Comparison of ENCODE assay signal across 10 mouse cellular contexts in the genomic region with DNA sequence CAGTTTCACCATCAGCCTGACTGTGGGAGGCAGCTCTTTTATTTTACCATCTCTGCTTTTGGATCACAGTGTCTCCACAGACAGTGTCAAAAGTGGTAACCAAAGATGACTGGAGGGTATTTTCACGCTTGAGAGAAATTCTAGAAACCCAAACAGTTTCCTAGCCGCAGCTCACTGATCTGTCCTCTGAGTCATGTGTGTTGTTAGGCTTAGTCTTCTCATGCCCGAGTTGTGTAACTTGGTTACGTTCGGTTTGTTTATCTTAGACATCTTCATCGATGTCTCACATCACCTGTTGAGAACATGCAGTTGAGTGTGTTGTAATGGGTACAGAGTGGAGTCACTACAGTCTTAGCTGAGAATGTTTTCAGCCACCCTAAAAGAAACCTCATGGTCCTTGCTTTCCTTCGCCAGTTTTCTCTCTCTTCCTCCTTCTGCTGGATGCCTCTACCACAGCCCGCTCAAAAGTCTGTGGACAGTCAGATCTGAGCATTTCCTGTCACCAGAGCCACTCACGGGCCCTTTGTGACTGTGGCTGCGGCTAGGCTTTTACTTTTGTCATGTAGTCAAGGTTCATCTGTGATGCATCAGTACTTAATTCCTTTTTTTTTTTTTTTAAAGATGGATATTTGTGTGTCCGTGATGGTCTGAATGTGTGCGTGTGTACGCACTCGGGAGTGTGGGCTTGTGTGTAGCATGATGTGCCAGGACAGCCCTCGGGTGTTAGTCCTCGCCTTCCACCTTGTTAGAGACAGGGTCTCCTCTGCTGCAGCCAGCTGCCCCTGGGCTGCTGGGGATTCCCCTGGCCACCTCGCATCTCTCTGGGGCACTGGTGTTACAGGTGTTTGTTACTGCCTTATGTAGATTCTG. TPM values are rescaled to one million over a fixed set of nuclear protein-coding genes. Genes with fewer than 3 reads are reported as not detected.
A peak's percentile ranks its signal among the peaks of the same experiment; 100 is the strongest.
DNase-seq lines count a peak whose midpoint lies in the region; ATAC-seq and TF ChIP-seq lines count a peak whose summit lies in the region.
"Had no signal": no experiment of that assay in that cellular context is flagged by ENCODE, and none has a peak within 500 bp of the region (broad histone marks: within the 10 kb centered on the region; RNA-seq: fewer than 3 reads in every experiment).

No protein-coding gene starts in this region.

- TF ChIP-seq POLR2A in cerebellum, adult 2 months (IDR thresholded peaks at IDR 0.05; ENCODE audit: borderline replicate concordance, insufficient read depth, low read length): no peak

- intact Hi-C loops in gastrocnemius, adult 2 months (cut with DNase I): no loop called here
- intact Hi-C loops in left cerebral cortex, postnatal 14 days (cut with DNase I): no loop called here

- peak overlapping the region; percentile 39 for H3K4me3 ChIP-seq in gastrocnemius, adult 2 months
- no peak overlapping the region for H3K4me3 ChIP-seq in liver, embryonic 11.5 days (ENCODE audit: low read depth, low read length)
- H3K4me3 ChIP-seq in cerebellum, adult 2 months (replicated peaks; ENCODE audit: insufficient read depth, low read depth, low read length): no peak overlapping the region
- no peak overlapping the region for H3K4me3 ChIP-seq in hindbrain, embryonic 12.5 days
- H3K4me3 ChIP-seq: heart, embryonic 13.5 days had no signal

- DNase-seq in gastrocnemius, adult 2 months: no peak
- DNase-seq in gastrocnemius, adult 8-10 months (ENCODE audit: low spot score in 2 of 2): no peak
- DNase-seq in liver, embryonic 11.5 days (ENCODE audit: low spot score): no peak
- DNase-seq in spleen, adult 12 weeks (ENCODE audit: low spot score): peak; percentile 34
- DNase-seq in cerebellum, adult 2 months: no peak
- DNase-seq in left cerebral cortex, postnatal 14 days (ENCODE audit: low spot score in 2 of 2): no peak
- DNase-seq: cerebellum, adult 18-20 months had no signal

- no peaks in the 10 kb centered on the region for H3K9me3 ChIP-seq in liver, embryonic 11.5 days (ENCODE audit: control insufficient read depth, low read length)
- H3K9me3 ChIP-seq in hindbrain, embryonic 12.5 days (replicated peaks): no peaks in the 10 kb centered on the region
- H3K9me3 ChIP-seq: heart, embryonic 13.5 days had no signal

- ATAC-seq in CD4-positive, CD25-positive, alpha-beta regulatory T cell, adult 4 months: peak; percentile 46
- no peak for ATAC-seq in liver, embryonic 11.5 days (replicated peaks; ENCODE audit: low FRiP score)
- ATAC-seq in hindbrain, embryonic 12.5 days (ENCODE audit: low FRiP score): no peak

- H3K9ac ChIP-seq in liver, embryonic 11.5 days (ENCODE audit: low read depth, low read length): no peak overlapping the region
- H3K9ac ChIP-seq in hindbrain, embryonic 12.5 days: no peak overlapping the region
- H3K9ac ChIP-seq: heart, embryonic 13.5 days had no signal

- H3K27ac ChIP-seq in gastrocnemius, adult 2 months: peak overlapping the region; percentile 78
- H3K27ac ChIP-seq in liver, embryonic 11.5 days (ENCODE audit: low read depth, low read length): no peak overlapping the region
- no peak overlapping the region for H3K27ac ChIP-seq in cerebellum, adult 2 months (ENCODE audit: insufficient read depth, low read length)
- no peak overlapping the region for H3K27ac ChIP-seq in hindbrain, embryonic 12.5 days
- H3K27ac ChIP-seq: heart, embryonic 13.5 days had no signal

- peak overlapping the region; percentile 17; the same call in 1 of the 2 replicates for H3K4me2 ChIP-seq in liver, embryonic 11.5 days
- no peak overlapping the region for H3K4me2 ChIP-seq in hindbrain, embryonic 12.5 days (replicated peaks)

- H3K36me3 ChIP-seq in liver, embryonic 11.5 days (ENCODE audit: control insufficient read depth, insufficient read depth, low read length): peaks cover 10% of the 10 kb centered on the region
- H3K36me3 ChIP-seq in hindbrain, embryonic 12.5 days: peaks cover 9% of the 10 kb centered on the region; the same call in 1 of the 2 replicates

- 71% methylated on average over 17 of the region's 17 CpGs for WGBS in liver, embryonic 11.5 days
- 83% methylated on average over 17 of the region's 17 CpGs for WGBS in cerebellum, adult 2 months
- WGBS in hindbrain, embryonic 12.5 days: 88% methylated on average over 17 of the region's 17 CpGs

- H3K4me1 ChIP-seq in liver, embryonic 11.5 days (replicated peaks; ENCODE audit: control insufficient read depth, insufficient read depth, low read length): peaks cover 21% of the 10 kb centered on the region
- no peaks in the 10 kb centered on the region for H3K4me1 ChIP-seq in cerebellum, adult 2 months (ENCODE audit: control insufficient read depth, insufficient read depth, low read length)
- H3K4me1 ChIP-seq in hindbrain, embryonic 12.5 days: peaks cover 18% of the 10 kb centered on the region

- no peaks in the 10 kb centered on the region for H3K27me3 ChIP-seq in liver, embryonic 11.5 days (replicated peaks; ENCODE audit: control insufficient read depth, insufficient read depth, low read length)
- no peaks in the 10 kb centered on the region for H3K27me3 ChIP-seq in cerebellum, adult 2 months (ENCODE audit: control insufficient read depth, insufficient read depth, low read length)
- no peaks in the 10 kb centered on the region for H3K27me3 ChIP-seq in hindbrain, embryonic 12.5 days
- H3K27me3 ChIP-seq: heart, embryonic 13.5 days had no signal

- no peak for TF ChIP-seq CTCF in gastrocnemius, adult 2 months (IDR thresholded peaks at IDR 0.05)
- no peak for TF ChIP-seq CTCF in cerebellum, adult 2 months (IDR thresholded peaks at IDR 0.05; ENCODE audit: borderline replicate concordance, insufficient read depth, low read depth, low read length)

RNA-seq across cellular contexts. Expression of a gene that starts 3.5 kb away (rescaled TPM):
- 10 to 100 TPM; 69.6 to 76.1 TPM for total RNA-seq in gastrocnemius, adult 2 months (2021)
- total RNA-seq in gastrocnemius, adult 8-10 months (2022): 10 to 100 TPM; 80.0 to 96.0 (median 85.7) TPM
- polyA plus RNA-seq in CD4-positive, CD25-positive, alpha-beta regulatory T cell, adult 4 months (2017; shearing (Covaris generic)): 10 to 100 TPM; 58.2 to 68.3 TPM
- 17.8 and 20.9 TPM in 2 replicates for polyA plus RNA-seq in liver, embryonic 11.5 days (2014; fragmentation: Nextera tagmentation; extraction: Ambion mirVana)
- polyA plus RNA-seq in cerebellum, adult 2 months (2012; rRNA removed): 17.6 and 18.6 TPM in 2 replicates
- polyA plus RNA-seq in hindbrain, embryonic 12.5 days (2016; fragmentation: Nextera tagmentation; extraction: Ambion mirVana): 18.5 and 21.7 TPM in 2 replicates
- 10 to 100 TPM; 54.5 to 58.8 TPM for total RNA-seq in left cerebral cortex, postnatal 14 days (2021)

RNA-seq across cellular contexts. Expression of a gene that starts 48.1 kb away (rescaled TPM):
- 1 to 10 TPM in 1 of 2 experiments, under 1 TPM in 1; 0.84 to 1.4 TPM for total RNA-seq in gastrocnemius, adult 2 months (2021)
- total RNA-seq in gastrocnemius, adult 8-10 months (2022): 1 to 10 TPM; 1.2 to 1.4 (median 1.3) TPM
- under 1 TPM; 0.26 to 0.49 TPM for polyA plus RNA-seq in CD4-positive, CD25-positive, alpha-beta regulatory T cell, adult 4 months (2017; shearing (Covaris generic))
- 3.5 and 3.8 TPM in 2 replicates for polyA plus RNA-seq in liver, embryonic 11.5 days (2014; fragmentation: Nextera tagmentation; extraction: Ambion mirVana)
- polyA plus RNA-seq in cerebellum, adult 2 months (2012; rRNA removed): 4.3 and 4.5 TPM in 2 replicates
- 5.6 and 6.4 TPM in 2 replicates for polyA plus RNA-seq in hindbrain, embryonic 12.5 days (2016; fragmentation: Nextera tagmentation; extraction: Ambion mirVana)
- 1 to 10 TPM in 1 of 2 experiments, under 1 TPM in 1; 0.97 to 1.8 TPM for total RNA-seq in left cerebral cortex, postnatal 14 days (2021)

RNA-seq across cellular contexts. Expression of a gene that starts 57.0 kb away (rescaled TPM):
- total RNA-seq in gastrocnemius, adult 2 months (2021): 1 to 10 TPM; 4.4 to 9.8 TPM
- 10 to 100 TPM; 11.6 to 17.4 (median 14.7) TPM for total RNA-seq in gastrocnemius, adult 8-10 months (2022)
- polyA plus RNA-seq in CD4-positive, CD25-positive, alpha-beta regulatory T cell, adult 4 months (2017; shearing (Covaris generic)): 10 to 100 TPM; 29.5 to 38.7 TPM
- polyA plus RNA-seq in liver, embryonic 11.5 days (2014; fragmentation: Nextera tagmentation; extraction: Ambion mirVana): 9.9 and 10.8 TPM in 2 replicates
- polyA plus RNA-seq in cerebellum, adult 2 months (2012; rRNA removed): 42.8 and 52.9 TPM in 2 replicates
- polyA plus RNA-seq in hindbrain, embryonic 12.5 days (2016; fragmentation: Nextera tagmentation; extraction: Ambion mirVana): 15.4 and 16.2 TPM in 2 replicates
- 10 to 100 TPM; 86.2 to 87.4 TPM for total RNA-seq in left cerebral cortex, postnatal 14 days (2021)
